Mouse (Mus musculus): ENCODE data around the gene Tfap2b. TPM values are rescaled to one million over a fixed set of nuclear protein-coding genes. Genes with fewer than 3 reads are reported as not detected.
A peak's percentile ranks its signal among the peaks of the same experiment; 100 is the strongest.

Gene Tfap2b
- 34.0 and 37.0 TPM in 2 replicates for polyA plus RNA-seq (2014; fragmentation: Nextera tagmentation; extraction: Ambion mirVana)

- H3K4me1 ChIP-seq (ENCODE audit: control insufficient read depth, insufficient read depth, low read length), result peaks cover 5% of the 10 kb centered on the region; the same call in 1 of the 2 replicates
- peak within 1 kb of the TSS; percentile 24 for H3K4me3 ChIP-seq (ENCODE audit: low read depth, low read length)
- H3K9ac ChIP-seq (ENCODE audit: low read length), result peak within 1 kb of the TSS; percentile 48; the same call in 1 of the 2 replicates
- peak; percentile 34 for ATAC-seq (ENCODE audit: low FRiP score)
- no peaks in the 10 kb centered on the region for H3K9me3 ChIP-seq (ENCODE audit: control insufficient read depth, low read length)
- peaks cover 67% of the 10 kb centered on the region for H3K27me3 ChIP-seq (ENCODE audit: control insufficient read depth, insufficient read depth, low read length)
- under 1% methylated on average over 26 of the region's 26 CpGs for WGBS
- peak; percentile 95 for DNase-seq (ENCODE audit: low spot score, missing footprints)
- no peaks in the 10 kb centered on the region for H3K36me3 ChIP-seq (ENCODE audit: control insufficient read depth, insufficient read depth, low read length)
- H3K4me2 ChIP-seq, result no peak within 1 kb of the TSS; the same call in 1 of the 2 replicates
- no peak within 1 kb of the TSS; the same call in 1 of the 2 replicates for H3K27ac ChIP-seq (ENCODE audit: low read depth, low read length)
These were observed at the start of gene Tfap2b for GRCm38 (mm10) chr1:19208641-19209358. Gene Tfap2b, plus strand, starts transcription at chr1:19208914.

- ATAC-seq (ENCODE audit: low FRiP score), result peak; percentile 61; the same call in 1 of the 2 replicates
These were observed 29.8 kb upstream of the Tfap2b start for GRCm38 (mm10) chr1:19178742-19179397.

GRCm38 (mm10) chr1:19205649-19206048, 3.1 kb upstream of the Tfap2b start:
- Histone ChIP-seq H3K4me2 (peak overlapping the region; percentile 37), H3K27me3 (ENCODE audit: control insufficient read depth, insufficient read depth, low read length) (peaks cover 39% of the 10 kb centered on the region), H3K27ac (ENCODE audit: low read depth, low read length) (no peak overlapping the region), H3K9ac (ENCODE audit: low read length) (no peak overlapping the region), H3K4me1 (ENCODE audit: control insufficient read depth, insufficient read depth, low read length) (peaks cover 5% of the 10 kb centered on the region; the same call in 1 of the 2 replicates), H3K4me3 (ENCODE audit: low read depth, low read length) (peak overlapping the region; percentile 19; the same call in 1 of the 2 replicates), H3K9me3 (ENCODE audit: control insufficient read depth, low read length) (no peaks in the 10 kb centered on the region), H3K36me3 (ENCODE audit: control insufficient read depth, insufficient read depth, low read length) (no peaks in the 10 kb centered on the region)
- DNase-seq (ENCODE audit: low spot score, missing footprints) (peak; percentile 97), ATAC-seq (ENCODE audit: low FRiP score) (peak; percentile 57; the same call in 1 of the 2 replicates)
- WGBS, result 3% methylated on average over 12 of the region's 12 CpGs

More at GRCm38 (mm10) chr1:19178742-19179397, 29.8 kb upstream of the Tfap2b start:
- Histone ChIP-seq H3K36me3 (ENCODE audit: control insufficient read depth, insufficient read depth, low read length) (no peaks in the 10 kb centered on the region), H3K4me2 (no peak overlapping the region), H3K4me1 (ENCODE audit: control insufficient read depth, insufficient read depth, low read length) (no peaks in the 10 kb centered on the region), H3K9me3 (ENCODE audit: control insufficient read depth, low read length) (no peaks in the 10 kb centered on the region), H3K4me3 (ENCODE audit: low read depth, low read length) (no peak overlapping the region), H3K27ac (ENCODE audit: low read depth, low read length) (no peak overlapping the region), H3K27me3 (ENCODE audit: control insufficient read depth, insufficient read depth, low read length) (no peaks in the 10 kb centered on the region), H3K9ac (ENCODE audit: low read length) (no peak overlapping the region)
- 9% methylated on average over 4 of the region's 4 CpGs for whole genome bisulfite sequencing
- peak; percentile 92 for DNase-seq (ENCODE audit: low spot score, missing footprints)

GRCm38 (mm10) chr1:19206194-19206593, 2.5 kb upstream of the Tfap2b start:
- H3K4me3 ChIP-seq (ENCODE audit: low read depth, low read length), result no peak overlapping the region
- peaks cover 5% of the 10 kb centered on the region; the same call in 1 of the 2 replicates for H3K4me1 ChIP-seq (ENCODE audit: control insufficient read depth, insufficient read depth, low read length)
- H3K27ac ChIP-seq (ENCODE audit: low read depth, low read length), result no peak overlapping the region
- peak; percentile 95 for DNase-seq (ENCODE audit: low spot score, missing footprints)
- H3K36me3 ChIP-seq (ENCODE audit: control insufficient read depth, insufficient read depth, low read length), result no peaks in the 10 kb centered on the region
- H3K4me2 ChIP-seq, result no peak overlapping the region; the same call in 1 of the 2 replicates
- H3K9me3 ChIP-seq (ENCODE audit: control insufficient read depth, low read length), result no peaks in the 10 kb centered on the region
- peak; percentile 26; the same call in 1 of the 2 replicates for ATAC-seq (ENCODE audit: low FRiP score)
- peaks cover 44% of the 10 kb centered on the region for H3K27me3 ChIP-seq (ENCODE audit: control insufficient read depth, insufficient read depth, low read length)
- WGBS, result under 1% methylated on average over 7 of the region's 7 CpGs
- no peak overlapping the region for H3K9ac ChIP-seq (ENCODE audit: low read length)

- no peak overlapping the region for H3K27ac ChIP-seq (ENCODE audit: low read depth, low read length)
- H3K9ac ChIP-seq (ENCODE audit: low read length), result no peak overlapping the region
- peaks cover 5% of the 10 kb centered on the region; the same call in 1 of the 2 replicates for H3K4me1 ChIP-seq (ENCODE audit: control insufficient read depth, insufficient read depth, low read length)
- peak; percentile 92 for DNase-seq (ENCODE audit: low spot score, missing footprints)
- no peak overlapping the region for H3K4me3 ChIP-seq (ENCODE audit: low read depth, low read length)
- no peaks in the 10 kb centered on the region for H3K9me3 ChIP-seq (ENCODE audit: control insufficient read depth, low read length)
- H3K4me2 ChIP-seq, result no peak overlapping the region
- H3K27me3 ChIP-seq (ENCODE audit: control insufficient read depth, insufficient read depth, low read length), result peaks cover 57% of the 10 kb centered on the region
- H3K36me3 ChIP-seq (ENCODE audit: control insufficient read depth, insufficient read depth, low read length), result no peaks in the 10 kb centered on the region
- WGBS, result 4% methylated on average over 4 of the region's 4 CpGs
- no peak for ATAC-seq (ENCODE audit: low FRiP score)
These were observed 1.1 kb upstream of the Tfap2b start for GRCm38 (mm10) chr1:19207611-19208010.

GRCm38 (mm10) chr1:19209359-19209745, 638 bp downstream of the Tfap2b start:
- Histone ChIP-seq H3K4me3 (ENCODE audit: low read depth, low read length) (peak overlapping the region; percentile 15; the same call in 1 of the 2 replicates), H3K36me3 (ENCODE audit: control insufficient read depth, insufficient read depth, low read length) (no peaks in the 10 kb centered on the region), H3K9me3 (ENCODE audit: control insufficient read depth, low read length) (no peaks in the 10 kb centered on the region), H3K27me3 (ENCODE audit: control insufficient read depth, insufficient read depth, low read length) (peaks cover 73% of the 10 kb centered on the region), H3K4me2 (no peak overlapping the region), H3K9ac (ENCODE audit: low read length) (no peak overlapping the region; the same call in 1 of the 2 replicates), H3K27ac (ENCODE audit: low read depth, low read length) (no peak overlapping the region; the same call in 1 of the 2 replicates), H3K4me1 (ENCODE audit: control insufficient read depth, insufficient read depth, low read length) (peaks cover 5% of the 10 kb centered on the region; the same call in 1 of the 2 replicates)
- under 1% methylated on average over 10 of the region's 10 CpGs for WGBS
- ATAC-seq (ENCODE audit: low FRiP score), result no peak
- DNase-seq (ENCODE audit: low spot score, missing footprints), result peak; percentile 97

GRCm38 (mm10) chr1:19209776-19210175, 1.1 kb downstream of the Tfap2b start:
- Histone ChIP-seq H3K27ac (ENCODE audit: low read depth, low read length) (no peak overlapping the region; the same call in 1 of the 2 replicates), H3K36me3 (ENCODE audit: control insufficient read depth, insufficient read depth, low read length) (no peaks in the 10 kb centered on the region), H3K4me3 (ENCODE audit: low read depth, low read length) (peak overlapping the region; percentile 24), H3K4me2 (peak overlapping the region; percentile 27), H3K27me3 (ENCODE audit: control insufficient read depth, insufficient read depth, low read length) (peaks cover 74% of the 10 kb centered on the region), H3K9me3 (ENCODE audit: control insufficient read depth, low read length) (no peaks in the 10 kb centered on the region), H3K9ac (ENCODE audit: low read length) (peak overlapping the region; percentile 48), H3K4me1 (ENCODE audit: control insufficient read depth, insufficient read depth, low read length) (peaks cover 5% of the 10 kb centered on the region; the same call in 1 of the 2 replicates)
- ATAC-seq (ENCODE audit: low FRiP score) (peak; percentile 59), DNase-seq (ENCODE audit: low spot score, missing footprints) (no peak)
- under 1% methylated on average over 31 of the region's 31 CpGs for WGBS

GRCm38 (mm10) chr1:19210215-19211032, 1.7 kb downstream of the Tfap2b start:
- Histone ChIP-seq H3K9me3 (ENCODE audit: control insufficient read depth, low read length) (no peaks in the 10 kb centered on the region), H3K9ac (ENCODE audit: low read length) (peak overlapping the region; percentile 48), H3K4me2 (peak overlapping the region; percentile 27), H3K4me3 (ENCODE audit: low read depth, low read length) (peak overlapping the region; percentile 24), H3K27me3 (ENCODE audit: control insufficient read depth, insufficient read depth, low read length) (peaks cover 79% of the 10 kb centered on the region), H3K36me3 (ENCODE audit: control insufficient read depth, insufficient read depth, low read length) (no peaks in the 10 kb centered on the region), H3K27ac (ENCODE audit: low read depth, low read length) (no peak overlapping the region; the same call in 1 of the 2 replicates), H3K4me1 (ENCODE audit: control insufficient read depth, insufficient read depth, low read length) (peaks cover 5% of the 10 kb centered on the region; the same call in 1 of the 2 replicates)
- DNase-seq (ENCODE audit: low spot score, missing footprints) (peak; percentile 96), ATAC-seq (ENCODE audit: low FRiP score) (peak; percentile 52; the same call in 1 of the 2 replicates)
- WGBS, result under 1% methylated on average over 29 of the region's 30 CpGs
